Mouse (Mus musculus): ENCODE data around the gene 4930512M02Rik.

DNA sequence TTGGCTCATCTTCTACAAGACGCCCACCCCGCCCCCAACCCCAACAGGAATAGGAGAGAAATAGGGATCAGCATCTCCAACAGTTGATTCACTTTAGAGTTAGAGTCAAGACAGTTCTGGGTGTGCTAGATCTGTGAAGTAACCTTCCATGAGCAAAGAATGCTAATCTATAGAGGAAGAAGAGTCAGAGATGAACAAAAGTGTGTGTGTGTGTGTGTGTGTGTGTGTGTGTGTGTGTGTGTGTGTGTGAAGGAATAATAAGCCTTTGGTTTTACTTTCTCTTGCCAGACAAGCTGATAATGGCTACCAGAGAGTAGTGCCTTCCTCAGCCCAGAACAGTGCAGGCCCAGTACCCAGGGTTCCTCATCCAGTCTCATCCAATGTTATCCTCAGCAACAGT is 59.6 kb downstream of the 4930512M02Rik start:
- TF ChIP-seq POLR2A (IDR thresholded peaks at IDR 0.05; ENCODE audit: control insufficient read depth, low read depth, low read length) (no peak), CTCF (IDR thresholded peaks at IDR 0.05; ENCODE audit: control insufficient read depth, insufficient read depth, insufficient replicate concordance, low read depth, low read length) (no peak)
